Mouse (Mus musculus) kidney, postnatal 0 days (tissue): ENCODE results near the gene Tsga10ip. TPM values are rescaled to one million over a fixed set of nuclear protein-coding genes. Genes with fewer than 3 reads are reported as not detected.

Experiments
- ATAC-seq: fragments of 200-750 bp; cut with Nextera tagmentation; replicated peaks from 2 replicates; pipeline ENCODE4 v1.8.0; 2017; ENCODE audit warnings: low read depth, moderate number of reproducible peaks, moderate TSS enrichment, moderate library complexity; ENCODE audit not compliant: low FRiP score
- DNase-seq: peaks from one replicate; pipeline ENCODE4 v3.0.0-alpha.2; 2016; ENCODE audit warnings: low spot score
- H3K27ac ChIP-seq: fragments of 300-500 bp; sonication (generic); 2 replicates; pipeline ENCODE4 v1.5.1; 2014; ENCODE audit warnings: mild to moderate bottlenecking
- H3K27me3 ChIP-seq: fragments of 300-500 bp; sonication (generic); 2 replicates; pipeline ENCODE4 v1.6.1; 2014; ENCODE audit warnings: low read length, mixed read lengths; ENCODE audit not compliant: insufficient read depth
- H3K36me3 ChIP-seq: fragments of 300-500 bp; sonication (generic); 2 replicates; pipeline ENCODE4 v1.6.1; 2014; ENCODE audit warnings: low read length, mixed read lengths; ENCODE audit not compliant: insufficient read depth
- H3K4me1 ChIP-seq: fragments of 300-500 bp; sonication (generic); replicated peaks from 2 replicates; pipeline ENCODE4 v1.6.1; 2014; ENCODE audit warnings: antibody characterized with exemption, low read length, mixed read lengths; ENCODE audit not compliant: insufficient read depth
- H3K4me2 ChIP-seq: fragments of 300-500 bp; sonication (generic); 2 replicates; pipeline ENCODE4 v1.6.1; 2014; ENCODE audit warnings: mild to moderate bottlenecking, low read length, moderate library complexity, mixed read lengths
- H3K4me3 ChIP-seq: fragments of 300-500 bp; sonication (generic); replicated peaks from 2 replicates; pipeline ENCODE4 v1.5.1; 2014; ENCODE audit warnings: low read depth, low read length
- H3K9ac ChIP-seq: fragments of 300-500 bp; sonication (generic); 2 replicates; pipeline ENCODE4 v1.6.1; 2014; ENCODE audit warnings: low read depth, low read length
- H3K9me3 ChIP-seq: fragments of 300-500 bp; sonication (generic); replicated peaks from 2 replicates; pipeline ENCODE4 v1.6.1; 2016; ENCODE audit warnings: low read length, inconsistent platforms, mixed read lengths
- CTCF ChIP-seq: IDR thresholded peaks from 2 replicates; pipeline ENCODE4 v1.5.1; 2016; ENCODE audit warnings: antibody characterized with exemption, low read depth, mild to moderate bottlenecking, moderate library complexity
- WGBS: fragments of 180-500 bp; shearing (Covaris S2); extraction: QIAGEN DNeasy Blood & Tissue Kit; methylation state at CpG from one replicate; pipeline ENCODE4 v1.1.7; 2014; 5-methylcytosine and 5-hydroxymethylcytosine counted together
- polyA plus RNA-seq: library from polyadenylated mRNA; unstranded; fragments of >200 nt; fragmentation: Nextera tagmentation; extraction: Ambion mirVana; gene quantifications from 2 replicates; pipeline ENCODE4 v1.2.1, GENCODE M21; 2015

Gene Tsga10ip
- polyA plus RNA-seq, 1 experiment from 2014 or later, result 0.39 TPM

DNA sequence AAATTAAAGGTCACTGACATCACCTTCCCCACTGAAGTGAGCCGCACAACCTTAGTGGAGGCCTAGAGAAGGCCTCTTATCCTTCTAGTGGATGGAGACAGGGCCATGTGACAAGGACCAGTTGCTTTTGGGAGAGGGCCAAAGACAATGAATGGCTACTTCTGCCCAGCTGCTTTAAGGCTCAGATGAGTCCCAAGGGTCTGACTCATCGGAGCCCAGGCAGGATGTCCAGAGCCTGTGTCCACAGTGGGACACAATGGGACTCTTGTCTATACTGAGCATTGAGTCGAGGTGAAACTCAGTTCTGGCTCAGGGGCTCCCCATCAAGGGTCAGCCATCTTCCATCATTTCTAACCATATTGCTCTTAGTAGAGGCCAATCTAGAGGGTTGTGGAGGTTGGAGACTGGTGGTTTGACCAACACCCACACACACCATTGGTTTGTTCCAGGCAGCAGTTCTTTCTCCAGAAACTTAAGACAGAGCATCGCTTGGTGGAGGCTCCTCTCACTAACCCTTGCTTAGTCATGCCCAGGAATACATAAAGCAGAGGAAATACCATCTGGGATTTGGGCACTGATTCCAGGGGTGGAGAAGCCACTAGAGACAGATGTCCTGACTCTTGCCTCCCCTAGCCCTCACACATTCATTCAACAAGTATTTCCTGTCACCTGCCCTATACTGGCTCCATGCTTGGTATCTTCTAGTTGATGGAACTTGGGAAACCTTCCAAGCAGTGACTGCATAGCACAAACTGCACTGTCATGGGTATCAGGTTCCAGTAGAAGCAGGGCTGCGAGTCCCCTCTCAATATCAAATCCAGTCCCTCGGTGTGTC lies 56.8 kb downstream of the Tsga10ip start:
- ATAC-seq (no peak), DNase-seq (peak; percentile 28)
- Histone ChIP-seq H3K9ac (no peak overlapping the region), H3K4me1 (no peaks in the 10 kb centered on the region), H3K27ac (no peak overlapping the region), H3K4me2 (no peak overlapping the region), H3K9me3 (no peaks in the 10 kb centered on the region), H3K4me3 (no peak overlapping the region), H3K36me3 (no peaks in the 10 kb centered on the region), H3K27me3 (no peaks in the 10 kb centered on the region)
- TF ChIP-seq CTCF, result no peak
- 58% methylated on average over 6 of the region's 6 CpGs for WGBS

- Histone ChIP-seq H3K4me1 (no peaks in the 10 kb centered on the region), H3K4me3 (no peak overlapping the region), H3K27me3 (no peaks in the 10 kb centered on the region), H3K9me3 (no peaks in the 10 kb centered on the region), H3K36me3 (no peaks in the 10 kb centered on the region), H3K27ac (no peak overlapping the region), H3K9ac (no peak overlapping the region), H3K4me2 (no peak overlapping the region)
- ATAC-seq, result no peak
- DNase-seq, result no peak
- no peak for TF ChIP-seq CTCF
- WGBS, result 86% methylated on average over 7 of the region's 7 CpGs
These were observed 61.0 kb downstream of the Tsga10ip start for GRCm38 (mm10) chr19:5341360-5341759.

Other genes starting within 250 kb of the Tsga10ip start
- 14.2 and 14.8 TPM in 2 replicates for gene Pacs1, start 129.4 kb downstream of the Tsga10ip start, polyA plus RNA-seq
- 239 and 274 TPM in 2 replicates for gene Sf3b2, start 107.1 kb downstream of the Tsga10ip start, polyA plus RNA-seq
- gene Gal3st3, start 104.2 kb downstream of the Tsga10ip start, polyA plus RNA-seq, result 2.2 and 2.7 TPM in 2 replicates
- gene Catsper1, start 66.8 kb downstream of the Tsga10ip start, polyA plus RNA-seq, result not detected in 2 replicates
- 0.29 and 1.5 TPM in 2 replicates for gene Cst6, start 53.0 kb downstream of the Tsga10ip start, polyA plus RNA-seq
- 30.8 and 34.0 TPM in 2 replicates for gene Eif1ad, start 35.8 kb downstream of the Tsga10ip start, polyA plus RNA-seq
- gene Banf1, start 35.4 kb downstream of the Tsga10ip start, polyA plus RNA-seq, result 344 and 363 TPM in 2 replicates
- gene Sart1, start 13.8 kb downstream of the Tsga10ip start, polyA plus RNA-seq, result 56.1 and 57.8 TPM in 2 replicates
- gene Drap1, start 22.5 kb upstream of the Tsga10ip start, polyA plus RNA-seq, result 237 and 246 TPM in 2 replicates
- 55.7 and 55.8 TPM in 2 replicates for gene AI837181, start 22.6 kb upstream of the Tsga10ip start, polyA plus RNA-seq
- gene Fosl1, start 45.0 kb upstream of the Tsga10ip start, polyA plus RNA-seq, result 0.32 TPM in 1 of 2 replicates, not detected in the other
- gene Ccdc85b, start 55.4 kb upstream of the Tsga10ip start, polyA plus RNA-seq, result 12.2 and 15.6 TPM in 2 replicates
- 141 and 150 TPM in 2 replicates for gene Fibp, start 58.1 kb upstream of the Tsga10ip start, polyA plus RNA-seq
- 0.79 and 1.2 TPM in 2 replicates for gene Ctsw, start 66.0 kb upstream of the Tsga10ip start, polyA plus RNA-seq
- gene Efemp2, start 71.4 kb upstream of the Tsga10ip start, polyA plus RNA-seq, result 126 and 140 TPM in 2 replicates
- 31.3 and 31.8 TPM in 2 replicates for gene Mus81, start 85.9 kb upstream of the Tsga10ip start, polyA plus RNA-seq
- gene Cfl1, start 87.9 kb upstream of the Tsga10ip start, polyA plus RNA-seq, result 2,170 and 2,281 TPM in 2 replicates
- 0.13 TPM in 1 of 2 replicates, not detected in the other for gene 1700020D05Rik, start 101.3 kb upstream of the Tsga10ip start, polyA plus RNA-seq
- gene Snx32, start 108.0 kb upstream of the Tsga10ip start, polyA plus RNA-seq, result 7.6 and 8.0 TPM in 2 replicates
- gene Ovol1, start 158.1 kb upstream of the Tsga10ip start, polyA plus RNA-seq, result 12.3 and 13.7 TPM in 2 replicates
- 7.1 and 7.2 TPM in 2 replicates for gene Ap5b1, start 165.5 kb upstream of the Tsga10ip start, polyA plus RNA-seq
- 107 and 128 TPM in 2 replicates for gene Rnaseh2c, start 199.3 kb upstream of the Tsga10ip start, polyA plus RNA-seq
- 54.0 and 56.5 TPM in 2 replicates for gene Kat5, start 207.7 kb upstream of the Tsga10ip start, polyA plus RNA-seq
- 42.6 and 45.5 TPM in 2 replicates for gene Rela, start 235.0 kb upstream of the Tsga10ip start, polyA plus RNA-seq